Mouse (Mus musculus) midbrain, embryonic 16.5 days (tissue): Measurements from ENCODE around the gene Uvrag. TPM values are rescaled to one million over a fixed set of nuclear protein-coding genes. Genes with fewer than 3 reads are reported as not detected.

Source experiments
- ATAC-seq: fragments of 200-750 bp; cut with Nextera tagmentation; 2 replicates; pipeline ENCODE4 v1.8.0; 2017; ENCODE audit warnings: moderate TSS enrichment
- H3K27ac ChIP-seq: fragments of 300-500 bp; sonication (generic); 2 replicates; pipeline ENCODE4 v1.5.1; 2014; ENCODE audit warnings: mild to moderate bottlenecking, low read length, mixed read lengths
- H3K27me3 ChIP-seq: fragments of 300-500 bp; sonication (generic); 2 replicates; pipeline ENCODE4 v1.6.1; 2014; ENCODE audit warnings: low read depth, low read length, mixed read lengths; ENCODE audit not compliant: control insufficient read depth, insufficient read depth
- H3K36me3 ChIP-seq: fragments of 300-500 bp; sonication (generic); 2 replicates; pipeline ENCODE4 v1.6.1; 2014; ENCODE audit warnings: mild to moderate bottlenecking, low read length, moderate library complexity, mixed read lengths; ENCODE audit not compliant: control insufficient read depth, insufficient read depth
- H3K4me1 ChIP-seq: fragments of 300-500 bp; sonication (generic); 2 replicates; pipeline ENCODE4 v1.6.1; 2014; ENCODE audit warnings: mild to moderate bottlenecking, low read length, mixed read lengths; ENCODE audit not compliant: control insufficient read depth, insufficient read depth
- H3K4me2 ChIP-seq: fragments of 300-500 bp; sonication (generic); 2 replicates; pipeline ENCODE4 v1.6.1; 2014; ENCODE audit warnings: mild to moderate bottlenecking, low read length, mixed read lengths
- H3K4me3 ChIP-seq: fragments of 300-500 bp; sonication (generic); 2 replicates; pipeline ENCODE4 v1.5.1; 2014; ENCODE audit warnings: low read depth, mild to moderate bottlenecking, low read length, moderate library complexity, mixed read lengths
- H3K9ac ChIP-seq: fragments of 300-500 bp; sonication (generic); 2 replicates; pipeline ENCODE4 v1.6.1; 2014; ENCODE audit warnings: low read depth, low read length, mixed read lengths
- H3K9me3 ChIP-seq: fragments of 300-500 bp; sonication (generic); replicated peaks from 2 replicates; pipeline ENCODE4 v1.6.1; 2014; ENCODE audit warnings: mild to moderate bottlenecking, low read length, mixed read lengths; ENCODE audit not compliant: control insufficient read depth, poor library complexity, severe bottlenecking
- WGBS: fragments of 180-500 bp; shearing (Covaris S2); extraction: QIAGEN DNeasy Blood & Tissue Kit; methylation state at CpG from one replicate; pipeline ENCODE4 v1.1.7; 2014; 5-methylcytosine and 5-hydroxymethylcytosine counted together
- polyA plus RNA-seq: library from polyadenylated mRNA; unstranded; fragments of >200 nt; fragmentation: Nextera tagmentation; extraction: Ambion mirVana; gene quantifications from 2 replicates; pipeline ENCODE4 v1.2.1, GENCODE M21; 2015

The Uvrag gene
- polyA plus RNA-seq, 1 experiment from 2014 or later, result 16.0 TPM

- Histone ChIP-seq H3K9ac (no peak overlapping the region), H3K27me3 (peaks cover 75% of the 10 kb centered on the region), H3K9me3 (no peaks in the 10 kb centered on the region), H3K36me3 (no peaks in the 10 kb centered on the region), H3K4me1 (peaks cover 35% of the 10 kb centered on the region), H3K4me2 (peak overlapping the region; percentile 99; the same call in 1 of the 2 replicates), H3K4me3 (no peak overlapping the region; the same call in 1 of the 2 replicates), H3K27ac (no peak overlapping the region)
- ATAC-seq, result no peak
- under 1% methylated on average over 23 of the region's 23 CpGs for WGBS
Observed at GRCm38 (mm10) chr7:98836646-98837045, 304.3 kb downstream of the Uvrag start.

- no peak for ATAC-seq
- H3K9me3 ChIP-seq, result no peaks in the 10 kb centered on the region
- H3K9ac ChIP-seq, result peak overlapping the region; percentile 11
- WGBS, result under 1% methylated on average over 46 of the region's 46 CpGs
- peaks cover 69% of the 10 kb centered on the region for H3K27me3 ChIP-seq
- no peaks in the 10 kb centered on the region for H3K36me3 ChIP-seq
- no peak overlapping the region for H3K27ac ChIP-seq
- peak overlapping the region; percentile 55 for H3K4me3 ChIP-seq
- H3K4me1 ChIP-seq, result peaks cover 35% of the 10 kb centered on the region
- peak overlapping the region; percentile 99 for H3K4me2 ChIP-seq
Observed at GRCm38 (mm10) chr7:98835519-98836441, 305.2 kb downstream of the Uvrag start.

Other genes with a start within 250 kb of the Uvrag start
- gene Dgat2, start 41.6 kb upstream of the Uvrag start, polyA plus RNA-seq, result 22.0 and 24.0 TPM in 2 replicates
- gene Mogat2, start 97.5 kb upstream of the Uvrag start, polyA plus RNA-seq, result 1.1 and 1.2 TPM in 2 replicates
- 140 and 155 TPM in 2 replicates for gene Map6, start 126.3 kb upstream of the Uvrag start, polyA plus RNA-seq
- gene Serpinh1, start 212.1 kb upstream of the Uvrag start, polyA plus RNA-seq, result 185 and 203 TPM in 2 replicates
- 45.0 and 55.6 TPM in 2 replicates for gene Gdpd5, start 240.3 kb upstream of the Uvrag start, polyA plus RNA-seq